Mouse (Mus musculus) CH12.LX (cell line): ENCODE measurements at regions not wholly inside any gene's neighbourhood (a gene's known extent, or its start where the extent isn't known, plus 50 kb on each side); places are given as distances from the start of the nearest gene placed in this dataset.

ENCODE experiments used
- DNase-seq: peaks from one replicate; pipeline ENCODE4 v3.0.0-alpha.2; 2013; ENCODE audit errors: extremely low read depth
- H3K27ac ChIP-seq: 2 replicates; pipeline ENCODE4 v1.5.1; 2012; ENCODE audit warnings: low read depth, mild to moderate bottlenecking, control low read depth, moderate library complexity; ENCODE audit not compliant: insufficient read depth
- H3K27me3 ChIP-seq: replicated peaks from 2 replicates; pipeline ENCODE3; 2012; ENCODE audit warnings: inconsistent platforms
- H3K36me3 ChIP-seq, 2 experiments: replicated peaks in 1 of 2; 2 replicates each; pipeline versions ENCODE3 to v1.6.1; 2012; ENCODE audit warnings: inconsistent platforms in 1 of 2, low read length in 1 of 2, mild to moderate bottlenecking in 1 of 2, mixed read lengths in 1 of 2, moderate library complexity in 1 of 2; ENCODE audit not compliant: control insufficient read depth in 1 of 2, insufficient read depth in 1 of 2
- H3K4me1 ChIP-seq, 2 experiments: 2 replicates each; pipeline ENCODE4 v1.6.1; 2012; ENCODE audit warnings: inconsistent platforms in 1 of 2, moderate library complexity in 1 of 2; ENCODE audit not compliant: insufficient read depth in 2 of 2, control insufficient read depth in 1 of 2
- H3K4me2 ChIP-seq: 2 replicates; pipeline ENCODE4 v1.6.1; 2012; ENCODE audit warnings: low read depth, mild to moderate bottlenecking, control low read depth; ENCODE audit not compliant: poor library complexity, insufficient read depth, severe bottlenecking
- H3K4me3 ChIP-seq, 3 experiments: fragments of 150-350 bp in 1 of 3; sonication (generic) in 1 of 3; replicated peaks in 1 of 3; 2 replicates each; pipeline versions ENCODE3 to v1.5.1; 2011 to 2012; ENCODE audit warnings: low read depth in 2 of 3, low read length in 2 of 3, mild to moderate bottlenecking in 2 of 3, moderate library complexity in 2 of 3, control low read depth in 1 of 3, improper control_type of control experiment in 1 of 3, inconsistent platforms in 1 of 3, mixed read lengths in 1 of 3; ENCODE audit not compliant: poor library complexity in 1 of 3
- H3K79me2 ChIP-seq: replicated peaks from 2 replicates; pipeline ENCODE4 v1.6.1; 2012; ENCODE audit warnings: mild to moderate bottlenecking, moderate library complexity; ENCODE audit not compliant: control insufficient read depth, poor library complexity, insufficient read depth, severe bottlenecking; ENCODE audit errors: extremely low read depth
- H3K9ac ChIP-seq: 2 replicates; pipeline ENCODE4 v1.6.1; 2012; ENCODE audit warnings: low read depth, mild to moderate bottlenecking, control low read depth, moderate library complexity; ENCODE audit not compliant: insufficient read depth
- H3K9me3 ChIP-seq: replicated peaks from 2 replicates; pipeline ENCODE3; 2012; ENCODE audit warnings: low read length, inconsistent platforms, mixed read lengths
- ZC3H11A ChIP-seq: IDR thresholded peaks from 2 replicates; pipeline ENCODE4 v1.6.1; 2012; ENCODE audit warnings: low read depth, mild to moderate bottlenecking, inconsistent platforms, low read length, improper control_type of control experiment
- ZKSCAN1 ChIP-seq: IDR thresholded peaks from 2 replicates; pipeline ENCODE4 v1.6.1; 2012; ENCODE audit warnings: low read depth, inconsistent platforms, low read length, improper control_type of control experiment, borderline replicate concordance
- dilution Hi-C: fragments of 300-500 bp; cut with MboI; formaldehyde crosslinking; loops from 2 replicates; pipeline ENCODE4 v1.14.3; 2020; ENCODE audit warnings: low sequenced_read_pairs; ENCODE audit not compliant: extremely low pct_unique_long_range_greater_than_20kb, extremely low pct_ligation_motif_present
- in situ Hi-C: fragments of 300-500 bp; cut with MboI; formaldehyde crosslinking; loops from 3 replicates; pipeline ENCODE4 v1.14.3; 2019; ENCODE audit warnings: low sequenced_read_pairs, low pct_ligation_motif_present, low pct_unique_long_range_greater_than_20kb, mixed read lengths

- no peaks in the 10 kb centered on the region for H3K9me3 ChIP-seq
- no peaks in the 10 kb centered on the region for H3K36me3 ChIP-seq
- H3K27ac ChIP-seq = no peak overlapping the region
- dilution Hi-C loops = no loop called here
- 0 out of 2 replicates have a peak overlapping the region, but pooled peaks have one; percentile 57 for H3K4me2 ChIP-seq
- H3K79me2 ChIP-seq = no peaks in the 10 kb centered on the region
- no peak overlapping the region for H3K4me3 ChIP-seq
- H3K9ac ChIP-seq = no peak overlapping the region
- peaks cover 0 to 20% of the 10 kb centered on the region in 2 experiments; a peak in 2 of 4 replicates for H3K4me1 ChIP-seq
- no peaks in the 10 kb centered on the region for H3K27me3 ChIP-seq
- in situ Hi-C loops = no loop called here
- TF ChIP-seq ZKSCAN1 (no peak), ZC3H11A (no peak)
- DNase-seq = no peak
Observed at GRCm38 (mm10) chr9:41211865-41212302, 50.4 kb upstream of the Ubash3b start.
